In the genomic region with DNA sequence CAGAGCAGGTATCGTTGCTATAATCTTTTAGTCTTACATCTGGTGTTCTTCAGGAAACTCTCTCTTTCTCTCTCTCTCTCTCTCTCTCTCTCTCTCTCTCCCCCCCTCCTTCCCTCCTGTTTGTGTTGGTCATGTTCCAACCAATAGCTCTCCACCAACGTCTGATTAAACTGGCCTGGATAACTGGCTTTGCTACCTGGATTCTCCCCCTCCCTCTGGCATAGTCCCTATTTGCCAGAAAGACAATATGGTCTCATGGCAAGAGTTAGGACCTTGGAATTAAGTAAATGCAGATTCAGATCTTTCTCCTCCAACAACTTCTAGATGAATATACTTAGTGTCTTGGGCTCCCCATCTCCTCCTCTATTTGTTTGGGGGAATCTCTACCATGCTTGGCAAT, we compare ENCODE assay signal across 15 mouse cellular contexts.
"Had no signal": no experiment of that assay in that cellular context is flagged by ENCODE, and none has a peak within 500 bp of the region (broad histone marks: within the 10 kb centered on the region; RNA-seq: fewer than 3 reads in every experiment).

No protein-coding gene starts in this region.

- DNase-seq: gastrocnemius, postnatal 14 days; gastrocnemius, postnatal 36 days; heart, adult 11 months; heart, adult 2 months; heart, postnatal 4 days; kidney, adult 11 months; kidney, adult 2 months; kidney, adult 9 months; kidney, postnatal 25 days; kidney, postnatal 4 days; left cerebral cortex, postnatal 4 days; lung, adult 18-20 months had no signal

- ATAC-seq: hindbrain, postnatal 0 days; intestine, embryonic 16.5 days; liver, embryonic 12.5 days had no signal
